Mouse (Mus musculus) spleen, embryonic (tissue): ENCODE results near the gene Tpk1.
"Not testable (repeated sequence)": the region's sequence is repeated elsewhere in the genome, so short reads cannot be mapped to it uniquely, and the experiment has no call there.

ENCODE experiments used
- CTCF ChIA-PET: fragments of 350-600 bp; sonication (Branson Sonifier 250); formaldehyde crosslinking; loops from one replicate; lab custom pipeline; 2022; lab: Charles Lee

The Tpk1 gene

DNA sequence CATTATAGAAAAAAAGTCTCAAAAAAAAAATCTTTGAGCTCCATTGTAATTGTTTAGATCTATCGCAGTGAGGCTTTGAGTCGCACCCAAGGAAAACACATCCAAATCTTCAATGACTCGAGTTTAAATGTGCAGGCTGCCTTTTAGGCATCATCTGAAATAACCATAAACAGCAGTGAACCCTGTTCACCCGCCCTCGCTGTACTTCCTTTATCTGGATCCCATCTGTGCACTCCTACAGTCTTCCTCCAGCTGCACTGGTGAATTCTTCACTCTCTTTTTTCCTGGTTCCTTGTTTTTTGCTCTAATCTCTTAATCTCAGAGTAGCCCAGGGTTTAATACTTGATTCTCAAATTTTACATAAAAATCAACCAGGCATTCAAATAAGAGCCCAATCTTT is 23.7 kb downstream of the Tpk1 start:
- CTCF ChIA-PET: no interaction called here

DNA sequence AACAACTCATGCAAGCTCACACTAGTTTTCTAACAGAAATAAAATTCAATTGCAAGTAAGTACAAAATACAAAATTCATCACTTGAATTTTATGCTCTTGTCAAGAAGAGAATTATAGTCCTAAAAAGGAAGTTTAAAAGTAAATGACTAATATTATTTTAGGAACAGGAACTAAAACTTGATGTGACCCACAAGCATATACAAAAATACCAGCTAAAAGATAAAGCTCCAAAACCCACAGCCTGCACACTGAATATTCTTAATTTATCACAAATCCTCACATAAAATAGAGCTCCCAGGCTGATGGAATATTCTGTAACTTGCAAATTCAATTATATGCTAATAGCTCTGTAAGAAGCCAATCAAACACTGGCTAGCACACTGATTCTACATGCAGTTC is 25.5 kb downstream of the Tpk1 start:
- CTCF ChIA-PET: no interaction called here

DNA sequence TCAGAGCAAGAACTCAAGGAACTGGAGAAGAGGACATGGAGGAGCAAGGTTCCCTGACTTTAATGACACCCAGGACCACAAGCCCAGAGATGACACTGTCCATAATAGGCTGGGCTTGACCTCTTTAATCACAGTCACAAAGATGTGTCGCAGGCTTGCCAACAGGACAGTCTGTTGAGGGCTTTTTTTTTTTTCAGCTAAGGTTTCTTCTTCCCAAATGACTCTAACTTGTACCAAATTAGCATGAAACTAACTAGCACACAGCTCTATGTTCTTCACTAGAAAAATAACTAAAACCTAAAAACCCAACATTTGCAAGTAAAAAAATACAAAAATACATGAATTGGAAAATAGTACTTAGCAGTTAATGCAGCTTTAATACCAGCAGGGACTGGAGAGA is 27.2 kb downstream of the Tpk1 start:
- CTCF ChIA-PET: no interaction called here

DNA sequence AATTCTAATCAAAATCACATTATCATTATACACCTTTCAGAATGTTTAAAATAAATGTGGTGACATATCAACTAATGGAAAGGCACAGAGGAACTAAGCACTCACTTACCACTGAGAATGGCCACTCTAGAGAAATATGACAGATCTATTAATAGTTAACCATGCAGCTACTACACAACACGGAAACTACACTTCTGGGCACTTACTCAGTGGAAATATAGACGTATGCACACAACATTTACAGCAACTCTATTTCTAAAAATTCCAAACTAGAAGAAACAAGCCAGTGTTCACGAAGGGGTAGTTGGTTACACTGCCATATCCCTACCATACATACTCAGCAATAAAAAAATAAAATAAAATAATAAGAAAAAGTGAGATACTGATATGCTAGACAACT is 28.0 kb downstream of the Tpk1 start:
- CTCF ChIA-PET: no interaction called here

DNA sequence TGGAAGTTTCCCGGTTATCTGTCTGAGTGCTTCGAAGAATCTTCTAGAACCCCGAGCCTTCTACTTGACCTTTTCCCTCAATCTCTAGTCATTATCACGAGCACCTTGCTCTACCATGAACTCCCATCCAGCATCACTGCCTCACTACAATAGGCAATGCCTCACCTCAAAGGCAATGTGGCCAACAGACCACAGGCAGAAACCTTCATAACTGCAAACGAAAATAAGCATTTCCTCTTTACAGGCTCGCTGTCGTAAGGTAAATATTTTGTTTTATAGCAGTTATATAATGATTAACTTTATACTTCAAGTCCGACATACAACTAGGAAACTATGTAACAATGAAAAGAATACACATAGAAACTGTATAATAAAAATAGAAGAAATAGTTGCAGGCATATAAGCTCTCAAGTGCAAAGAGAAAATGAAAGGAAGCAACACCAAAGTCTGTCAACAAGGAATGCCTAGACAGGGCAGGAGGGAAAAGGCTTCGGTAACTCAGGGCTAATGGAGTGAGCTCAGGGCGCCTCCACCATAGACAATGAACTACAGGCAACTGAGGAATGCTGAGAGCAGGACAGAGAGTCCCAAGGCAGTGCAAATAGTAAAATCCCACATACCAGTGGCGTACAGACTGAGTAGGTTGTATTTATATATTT is 29.0 kb downstream of the Tpk1 start:
- CTCF ChIA-PET: no interaction called here

DNA sequence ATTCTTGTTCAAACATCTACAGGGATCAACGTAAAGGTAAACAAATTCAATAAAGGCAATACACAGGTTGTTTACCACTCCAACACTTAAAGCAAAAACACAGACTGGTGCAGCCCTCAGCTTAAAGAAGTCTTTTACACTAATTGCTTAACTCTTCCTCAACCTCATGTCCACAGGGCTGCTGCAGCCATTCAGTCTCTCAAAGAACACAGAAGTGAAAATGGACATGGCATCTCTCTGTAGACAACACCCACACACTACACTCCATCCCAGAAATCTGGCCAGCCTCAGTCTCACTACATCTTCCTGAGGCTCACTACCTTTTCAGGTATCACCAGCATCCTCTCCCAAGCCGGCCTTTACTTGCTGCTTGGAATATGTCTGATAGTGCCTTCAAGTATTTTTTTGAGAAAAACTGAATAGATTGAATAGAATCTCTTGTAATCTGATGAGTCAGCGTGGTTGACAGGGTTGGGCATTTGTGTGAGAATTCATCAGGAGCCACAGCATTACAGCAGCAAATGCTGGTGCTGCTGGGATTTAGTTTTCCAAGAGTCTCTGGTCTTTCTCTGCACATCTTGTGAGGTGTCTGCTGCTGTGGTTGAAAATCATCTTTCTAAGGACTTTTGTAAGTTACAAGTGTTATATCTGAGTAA is 32.6 kb downstream of the Tpk1 start:
- CTCF ChIA-PET: no interaction called here

DNA sequence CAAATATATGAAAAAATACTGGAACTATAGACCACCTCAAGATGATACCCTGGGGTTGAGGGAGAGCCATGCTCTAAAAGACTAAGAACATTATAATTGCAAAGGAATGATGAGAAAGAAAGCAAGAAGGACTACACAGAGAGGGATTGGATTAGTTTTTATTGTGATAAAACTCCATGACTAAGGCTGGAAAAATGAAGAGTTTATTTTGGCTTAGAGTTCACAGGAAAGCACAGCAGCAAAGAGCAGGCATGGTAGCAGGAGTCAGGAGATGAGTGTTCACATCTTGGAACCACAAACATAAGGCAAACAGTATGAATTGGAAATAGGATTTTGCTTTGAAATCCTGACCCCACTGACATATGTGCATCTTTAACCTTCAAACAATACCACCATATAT is 33.2 kb downstream of the Tpk1 start:
- CTCF ChIA-PET: no interaction called here

DNA sequence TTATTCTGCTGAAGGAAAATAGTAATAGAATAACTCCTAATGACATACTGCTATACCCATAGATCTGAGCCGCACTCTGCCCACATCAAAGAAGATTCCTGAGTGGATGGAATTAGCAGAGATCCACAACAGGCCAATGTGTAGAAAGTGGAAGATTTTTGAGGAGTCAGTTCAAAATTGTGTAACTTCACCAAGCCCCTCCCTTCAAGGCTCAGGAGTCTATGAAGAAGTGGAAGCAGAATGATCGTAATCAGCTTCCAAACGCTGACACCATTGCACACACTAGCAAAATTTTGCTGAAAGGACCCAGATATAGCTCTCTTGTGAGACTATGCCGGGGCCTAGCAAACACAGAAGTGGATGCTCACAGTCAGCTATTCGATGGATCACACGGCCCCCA is 42.6 kb downstream of the Tpk1 start:
- CTCF ChIA-PET: not testable (repeated sequence)

DNA sequence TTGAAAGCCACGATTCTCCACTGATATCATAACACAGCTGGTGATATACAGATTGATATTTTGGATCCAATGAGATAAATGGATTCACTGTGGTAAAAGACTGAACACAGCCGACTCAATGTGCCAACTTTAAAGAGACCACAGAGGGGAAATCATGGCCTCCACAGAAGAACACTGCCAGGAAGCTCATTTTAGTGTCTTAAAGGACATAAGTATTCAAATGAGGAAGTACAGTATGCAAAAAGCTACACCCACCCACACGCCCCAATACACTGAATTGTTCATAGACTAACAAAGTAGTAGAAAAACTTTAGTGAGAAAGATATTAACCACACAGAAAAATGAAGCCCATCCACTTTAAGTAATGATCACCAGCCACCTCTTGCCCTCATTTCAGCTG is 46.8 kb downstream of the Tpk1 start:
- CTCF ChIA-PET: no interaction called here

DNA sequence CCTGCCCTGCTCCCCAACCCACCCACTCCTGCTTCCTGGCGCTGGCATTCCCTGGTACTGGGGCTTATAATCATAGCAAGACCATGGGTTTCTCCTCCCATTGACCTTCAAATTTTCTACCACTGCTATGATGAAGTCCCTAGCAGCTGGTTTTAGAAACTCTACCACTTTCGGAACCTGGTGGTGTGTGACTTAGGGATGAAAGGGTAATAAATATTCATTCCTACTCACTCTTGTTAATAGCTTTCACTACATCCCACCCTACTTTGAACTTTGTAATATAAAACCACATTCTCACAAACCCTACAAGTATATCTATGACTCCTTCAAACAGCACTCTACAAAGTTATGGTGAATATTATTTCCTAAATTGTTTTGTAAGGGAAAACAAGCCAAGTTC is 54.3 kb downstream of the Tpk1 start:
- CTCF ChIA-PET: no interaction called here

DNA sequence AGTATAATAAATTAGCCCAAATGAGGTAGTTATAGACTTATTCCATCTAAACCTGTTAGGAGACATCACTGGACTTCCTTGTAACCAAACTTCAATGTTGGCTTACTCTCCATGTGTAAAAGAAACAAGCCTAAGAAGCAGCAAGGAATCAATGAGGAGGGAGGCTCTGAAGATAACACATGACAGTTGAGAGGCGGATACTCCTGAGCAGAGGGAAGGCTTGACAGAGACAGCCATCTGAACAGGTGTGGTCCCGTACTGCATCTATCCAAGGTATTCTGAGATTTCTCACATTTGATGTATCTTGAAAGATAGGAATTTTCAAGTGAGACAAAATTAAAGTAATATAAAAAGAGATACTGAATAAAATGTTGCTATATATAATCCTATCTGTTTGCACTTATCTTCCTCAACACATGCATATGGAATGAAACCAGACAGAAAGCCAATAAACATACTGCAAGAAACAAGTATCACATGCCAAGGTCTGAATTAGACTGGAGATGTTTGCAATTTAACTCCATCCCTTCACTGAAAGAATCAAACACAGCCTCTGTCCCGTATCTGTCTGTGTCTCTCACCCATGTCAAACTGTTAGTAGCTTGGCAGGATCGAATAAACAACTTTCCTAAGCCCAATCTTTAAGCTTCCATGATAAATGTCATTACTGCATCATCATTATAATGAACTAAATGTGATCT is 75.1 kb downstream of the Tpk1 start:
- CTCF ChIA-PET: no interaction called here

DNA sequence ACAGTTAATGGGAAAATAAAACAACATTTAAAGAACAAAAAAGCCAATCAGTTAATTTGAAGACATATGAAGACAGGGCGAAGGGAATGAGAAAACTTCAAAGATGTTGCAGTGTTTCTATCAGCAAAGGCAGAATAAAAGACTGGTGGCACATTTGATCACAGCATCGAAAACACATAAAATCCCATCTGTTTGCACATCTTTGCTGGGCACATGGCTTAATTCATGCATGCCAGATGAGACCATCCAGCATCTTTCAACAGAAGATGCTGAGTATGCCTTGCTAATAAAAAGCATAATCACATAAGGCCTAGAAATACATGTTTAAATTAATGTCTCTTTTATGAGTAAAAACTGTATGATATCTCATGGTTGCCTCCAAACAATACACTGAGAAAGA is 80.8 kb downstream of the Tpk1 start:
- CTCF ChIA-PET: no interaction called here

DNA sequence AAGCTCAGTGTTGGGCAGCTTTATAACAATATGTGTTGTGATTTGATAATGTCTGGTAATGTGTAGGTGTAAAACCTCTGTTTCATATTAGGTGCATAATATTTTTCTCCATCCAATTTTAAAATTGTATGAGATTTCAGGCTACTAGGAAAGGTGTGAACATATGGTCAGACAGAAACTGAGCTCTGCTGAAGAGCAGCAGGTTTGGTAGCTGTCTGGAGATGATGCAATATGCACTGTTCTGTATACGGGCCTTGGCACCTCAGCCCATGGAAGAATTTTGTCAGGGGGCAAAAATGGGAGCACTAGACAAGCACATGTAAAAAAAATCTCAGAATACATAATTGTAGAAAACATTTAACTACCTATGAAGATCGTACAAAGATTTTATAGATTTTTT is 84.3 kb downstream of the Tpk1 start:
- CTCF ChIA-PET: no interaction called here

DNA sequence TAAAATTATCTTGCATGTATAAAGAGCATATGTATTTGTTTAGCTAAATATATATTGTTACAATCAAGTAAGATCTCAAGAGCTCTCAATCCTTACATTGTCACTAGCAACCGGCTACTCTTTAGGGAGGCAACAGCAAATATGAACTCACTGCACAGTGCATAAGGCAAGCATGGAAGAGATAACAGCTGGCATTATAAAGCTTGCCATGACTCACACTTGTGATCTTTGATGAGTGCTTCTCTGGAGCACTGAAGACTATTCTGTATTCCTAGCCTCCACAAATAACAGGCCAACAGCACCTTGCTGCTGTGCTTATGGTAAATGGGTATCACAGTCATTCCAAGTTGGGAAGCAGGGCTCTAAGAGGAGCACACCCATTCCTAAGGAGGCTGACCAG is 98.2 kb downstream of the Tpk1 start:
- CTCF ChIA-PET: no interaction called here

DNA sequence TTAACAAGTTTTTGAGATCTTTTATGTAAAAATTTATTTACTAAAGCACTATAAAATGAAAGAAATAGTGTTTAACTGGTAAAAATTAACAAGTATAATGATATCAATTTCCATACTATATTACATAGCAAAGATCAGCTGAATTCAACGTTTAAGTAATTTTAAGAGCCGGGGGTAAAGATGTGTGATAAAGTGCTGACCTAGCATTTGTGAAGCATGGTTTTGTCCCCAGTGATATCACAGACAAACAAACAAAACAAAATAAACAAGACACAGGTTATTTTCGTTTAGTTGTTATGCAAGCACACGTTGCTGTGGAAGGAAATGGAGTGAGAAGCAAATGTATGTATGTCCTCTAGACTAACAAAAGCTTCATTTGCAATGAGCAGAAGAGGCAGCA is 103.6 kb downstream of the Tpk1 start:
- CTCF ChIA-PET: no interaction called here

DNA sequence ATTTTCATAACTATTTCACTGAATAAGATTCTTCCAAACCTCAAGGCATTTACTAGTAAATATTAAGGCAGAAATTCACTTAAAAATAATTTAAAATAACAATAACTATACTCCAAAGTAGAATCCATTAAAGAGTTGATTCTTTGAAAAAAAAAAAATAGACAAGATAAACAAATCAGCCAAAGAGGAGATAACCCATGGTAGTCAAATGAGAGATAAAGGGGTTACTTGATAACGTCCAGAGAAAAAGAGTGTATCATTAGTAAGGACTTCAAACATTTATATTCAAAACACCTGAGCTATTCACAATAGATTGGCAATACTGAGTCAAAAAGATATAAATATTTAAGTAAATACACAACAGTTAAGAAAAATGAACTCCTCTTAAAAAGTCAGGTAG is 114.7 kb downstream of the Tpk1 start:
- CTCF ChIA-PET: no interaction called here

DNA sequence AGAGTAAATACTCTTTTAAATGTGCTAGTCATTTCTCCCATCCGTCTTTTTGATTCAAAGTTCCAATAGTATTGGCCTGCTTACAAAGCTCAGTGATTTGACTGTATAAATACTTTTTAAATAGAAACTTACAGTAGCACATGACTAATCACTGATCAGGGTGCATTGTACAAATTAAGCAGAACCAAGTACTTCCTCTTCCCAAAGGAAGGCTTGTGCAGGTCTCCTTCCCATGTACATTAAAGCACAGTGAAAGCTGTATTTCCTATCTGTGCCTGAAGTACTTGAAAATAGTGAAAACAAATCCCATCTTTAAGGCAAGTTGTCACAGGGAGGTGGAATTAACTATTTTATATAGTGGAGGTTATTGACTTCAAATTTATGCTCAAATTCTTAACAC is 119.5 kb downstream of the Tpk1 start:
- CTCF ChIA-PET: no interaction called here

DNA sequence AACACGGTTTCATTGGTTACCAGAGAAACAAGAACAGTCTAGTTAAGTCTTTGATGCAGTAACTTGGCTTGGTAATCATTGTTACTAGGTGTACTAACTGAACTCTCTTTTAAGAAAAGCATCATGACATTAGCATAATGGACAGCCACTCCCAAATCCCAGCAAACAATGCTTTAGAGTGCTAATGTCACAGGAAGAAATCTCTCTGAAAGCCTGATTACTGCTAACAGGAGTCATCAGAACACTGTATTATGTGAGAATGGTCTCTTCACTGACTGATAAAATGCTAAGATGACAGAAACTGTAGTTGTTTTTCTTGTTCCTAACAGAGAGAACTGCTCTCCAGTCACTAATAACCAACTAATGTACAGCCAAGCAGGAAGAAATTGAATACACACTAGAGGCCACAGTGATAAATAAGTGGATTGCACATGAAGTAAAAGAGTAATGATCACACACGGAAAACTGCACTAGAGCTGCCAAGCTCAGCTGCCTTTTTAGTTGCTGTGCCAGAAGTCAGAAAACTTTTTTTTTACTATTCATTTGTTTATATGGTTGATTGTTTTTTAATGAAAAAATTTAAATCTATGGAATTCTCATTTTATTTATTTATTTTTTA is 128.7 kb downstream of the Tpk1 start:
- CTCF ChIA-PET: no interaction called here

DNA sequence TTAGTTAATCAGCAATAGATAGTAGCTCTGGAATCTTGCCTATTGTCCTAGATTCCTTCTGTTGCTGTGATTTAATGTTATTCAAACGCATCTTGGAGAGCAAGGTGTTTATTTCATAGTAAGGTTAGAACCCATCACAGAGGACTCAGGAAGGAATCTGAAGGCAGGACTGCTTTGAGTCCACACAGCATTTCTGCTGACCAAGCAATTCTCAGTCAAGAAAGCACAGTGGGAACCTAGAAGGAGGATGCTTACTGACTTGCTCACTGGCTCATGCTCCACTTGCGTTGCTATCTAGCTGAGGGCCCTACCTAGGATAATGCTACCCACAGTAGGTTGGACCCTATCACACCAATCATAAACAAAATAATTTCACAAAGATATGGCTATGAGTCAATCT is 130.6 kb downstream of the Tpk1 start:
- CTCF ChIA-PET: interaction anchor here (0.6 kb wide), 1 partner anchor 24 kb away, joined by 9 read pairs; no protein-coding TSS in a partner anchor

DNA sequence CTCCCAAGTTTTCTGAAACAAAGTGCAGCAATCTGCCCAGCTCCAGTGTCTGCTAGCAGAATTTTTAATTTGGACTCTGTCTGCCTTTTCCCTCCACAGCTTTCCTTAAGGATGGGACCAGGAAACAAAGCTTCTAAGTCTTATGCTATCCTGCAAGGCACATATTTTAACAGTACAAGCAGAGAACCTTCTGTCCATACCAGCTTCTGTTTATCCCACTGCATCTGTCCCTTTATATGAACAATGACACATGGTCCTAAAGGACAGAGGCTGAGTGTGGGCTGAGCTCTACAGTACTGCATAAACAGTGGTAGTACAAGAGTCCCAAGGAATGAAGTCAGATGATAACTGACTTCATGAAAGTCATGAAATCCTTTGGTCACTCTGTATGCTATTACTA is 132.8 kb downstream of the Tpk1 start:
- CTCF ChIA-PET: no interaction called here

DNA sequence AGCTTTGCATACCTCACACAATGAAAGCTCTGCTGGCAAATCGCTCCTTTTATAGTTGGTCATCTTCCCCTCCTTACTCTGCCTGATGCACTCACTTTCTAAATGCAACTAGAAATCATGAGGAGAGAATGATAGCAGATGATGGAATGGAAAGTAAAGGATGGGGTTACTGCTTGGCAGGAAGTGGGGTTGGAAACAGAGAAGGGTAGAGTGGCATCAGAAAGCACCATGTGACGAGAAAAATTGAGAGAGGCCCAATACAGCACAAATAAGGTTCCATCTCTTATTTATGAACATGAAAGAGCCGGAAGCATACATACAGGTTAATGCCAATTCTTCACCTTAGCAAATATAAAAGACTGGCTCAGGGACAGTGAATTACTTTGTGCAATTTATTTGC is 133.3 kb downstream of the Tpk1 start:
- CTCF ChIA-PET: no interaction called here

DNA sequence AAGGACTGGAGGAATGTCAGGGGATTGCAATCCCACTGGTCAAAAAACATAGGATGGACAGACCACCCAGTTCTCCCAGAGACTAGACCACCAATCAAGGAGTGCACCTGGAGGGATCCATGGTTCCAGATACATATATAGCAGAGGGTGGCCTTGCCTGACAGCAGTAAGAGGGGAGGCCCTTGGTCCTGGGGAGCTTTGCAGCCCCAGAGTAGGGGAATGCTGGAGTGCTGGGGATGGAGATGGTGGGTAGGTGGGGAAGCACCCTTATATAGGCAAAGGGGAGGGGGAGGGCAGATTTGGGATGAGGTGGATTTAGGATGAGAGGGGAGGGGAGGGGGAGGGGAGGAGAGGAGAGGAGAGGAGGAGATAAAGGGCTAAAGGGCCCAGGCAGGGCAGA is 134.1 kb downstream of the Tpk1 start:
- CTCF ChIA-PET: no interaction called here

DNA sequence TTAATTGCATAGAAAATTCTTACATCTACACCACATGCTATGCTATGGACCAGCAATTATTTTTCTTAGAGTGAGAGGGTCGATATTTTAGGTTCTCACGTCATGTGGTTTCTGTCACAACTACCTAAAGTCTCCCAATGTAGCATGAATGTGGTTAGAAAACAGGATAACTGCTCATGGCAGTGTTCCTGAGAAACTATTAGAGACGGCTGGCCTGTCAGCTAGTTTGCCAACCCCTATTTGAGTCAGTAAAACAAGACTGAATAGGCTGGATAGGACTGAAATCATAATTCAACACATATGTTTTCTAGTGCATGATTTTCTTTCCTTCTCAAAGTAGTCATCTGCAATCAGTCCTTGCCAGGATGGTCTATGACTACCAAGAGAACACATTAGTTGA is 137.1 kb downstream of the Tpk1 start:
- CTCF ChIA-PET: no interaction called here
